Mouse (Mus musculus): ENCODE measurements at regions not wholly inside any gene's neighbourhood (a gene's known extent, or its start where the extent isn't known, plus 50 kb on each side); places are given as distances from the start of the nearest gene placed in this dataset.

DNA sequence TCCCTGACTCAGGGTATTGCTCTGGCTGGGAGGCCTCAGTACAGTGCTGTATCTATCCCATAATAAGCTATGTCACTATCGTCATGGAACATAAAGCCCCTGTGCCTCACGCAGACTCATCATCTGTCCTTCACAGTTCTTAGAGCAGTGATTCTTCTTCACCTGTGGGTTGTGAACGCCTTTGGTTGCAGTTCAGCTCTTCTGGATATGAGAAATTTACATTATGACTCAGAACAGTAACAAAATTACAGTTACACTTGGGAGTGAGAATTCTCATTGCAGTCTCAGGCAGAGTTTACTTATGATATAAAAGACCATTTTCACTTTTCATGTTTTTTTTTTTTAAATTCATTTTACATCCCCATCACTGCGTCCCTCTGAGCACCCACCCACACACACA, 941.4 kb downstream of the Slc4a3 start:
- no peak for DNase-seq (ENCODE audit: low read depth, low spot score)

DNA sequence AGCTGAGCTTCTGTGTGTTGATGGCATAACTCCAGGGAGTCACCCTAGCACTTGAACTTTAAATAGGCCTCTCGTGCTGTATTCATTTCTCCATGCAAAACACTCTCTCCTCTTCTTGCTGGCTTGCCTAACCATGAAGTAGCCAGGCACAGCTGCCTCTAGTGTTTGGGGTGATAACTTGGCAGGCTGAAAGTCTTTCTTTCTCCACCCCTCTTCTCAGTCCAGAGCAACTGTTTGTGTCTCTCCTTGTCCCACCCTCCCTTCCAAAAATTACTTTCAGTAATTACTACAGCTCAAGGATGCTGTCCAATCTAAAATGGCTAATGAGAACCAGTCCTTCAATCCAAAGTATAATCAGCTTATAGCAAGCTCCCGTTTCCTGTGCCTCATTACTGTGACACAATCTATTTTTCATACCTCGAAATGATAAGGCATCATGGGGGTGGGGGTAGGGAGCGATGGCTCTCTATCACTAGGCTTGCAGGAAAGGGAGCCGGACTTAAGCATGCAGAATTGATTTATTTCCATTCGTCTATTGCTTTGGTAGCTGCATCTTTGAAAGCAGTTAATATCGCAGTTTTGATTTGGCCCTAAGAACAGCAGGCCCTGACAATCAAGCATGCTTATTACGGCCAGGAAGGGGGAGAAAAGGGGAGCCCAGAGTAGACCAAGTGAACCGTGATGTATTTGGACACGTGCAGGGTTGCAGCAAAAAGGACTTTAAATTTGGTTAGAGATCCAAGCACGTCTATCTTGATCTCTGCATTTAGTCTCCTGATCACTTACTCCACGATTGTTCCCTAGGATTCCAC, 943.8 kb downstream of the Slc4a3 start:
- DNase-seq (ENCODE audit: low read depth, low spot score), result no peak

DNA sequence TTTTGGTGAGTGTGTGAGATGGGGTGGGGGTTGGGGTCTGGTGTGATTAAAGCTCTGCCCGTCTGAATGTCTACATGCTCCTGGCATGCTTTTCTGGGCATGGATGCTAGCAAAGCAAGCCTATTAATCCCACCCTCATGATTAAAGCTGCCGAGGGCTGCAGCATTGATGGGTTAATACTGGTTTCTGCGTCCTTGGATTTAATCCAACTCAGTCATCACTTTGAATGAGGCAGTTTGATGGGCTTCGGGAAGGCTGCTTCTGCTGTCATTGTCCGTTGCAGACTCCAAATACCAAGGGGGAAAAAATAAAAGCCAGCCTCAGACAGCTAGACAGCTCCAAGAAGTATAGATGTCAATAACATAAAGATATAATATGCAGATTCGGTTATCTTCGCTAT, 944.7 kb downstream of the Slc4a3 start:
- no peak for DNase-seq (ENCODE audit: low read depth, low spot score)

DNA sequence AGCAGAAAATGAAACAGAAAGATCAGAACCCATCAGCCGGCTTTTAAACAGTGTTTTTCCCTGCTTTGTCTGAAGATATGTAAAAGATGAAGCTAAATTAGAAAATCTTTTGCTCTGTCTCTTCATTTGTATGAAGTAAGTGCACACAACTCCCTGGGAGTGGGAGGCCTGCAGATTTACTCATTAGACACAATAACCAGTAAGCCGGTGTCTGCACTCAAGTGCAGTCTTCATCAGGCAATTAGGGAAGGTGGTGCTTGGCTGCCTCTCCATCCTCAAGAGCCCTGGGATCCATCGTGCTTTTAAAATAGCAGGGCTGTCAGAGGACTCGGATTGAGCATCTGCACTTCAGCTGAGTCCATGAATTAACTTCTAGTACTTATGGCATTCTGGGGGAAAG, 945.1 kb downstream of the Slc4a3 start:
- DNase-seq (ENCODE audit: low read depth, low spot score), result no peak

DNA sequence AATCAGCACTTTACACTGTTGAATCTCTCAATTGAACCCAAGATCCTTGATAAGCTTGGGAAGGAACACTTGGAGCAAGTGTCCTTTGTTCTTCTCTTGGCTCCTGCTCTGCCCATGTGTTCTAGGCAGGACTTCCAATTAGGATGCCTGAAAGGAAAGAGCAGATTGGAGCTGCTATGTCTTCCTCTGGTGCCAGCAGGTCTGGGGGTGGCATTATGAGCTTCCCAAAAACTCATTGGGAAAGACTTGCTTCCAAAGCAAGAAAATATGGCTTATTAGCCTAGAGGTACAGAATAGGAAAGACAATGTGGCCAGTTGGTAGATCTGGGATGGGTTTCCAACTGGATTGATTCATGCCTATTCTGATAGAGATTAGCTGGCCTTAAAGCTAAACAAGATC, 959.1 kb downstream of the Slc4a3 start:
- no peak for DNase-seq (ENCODE audit: low read depth, low spot score)

DNA sequence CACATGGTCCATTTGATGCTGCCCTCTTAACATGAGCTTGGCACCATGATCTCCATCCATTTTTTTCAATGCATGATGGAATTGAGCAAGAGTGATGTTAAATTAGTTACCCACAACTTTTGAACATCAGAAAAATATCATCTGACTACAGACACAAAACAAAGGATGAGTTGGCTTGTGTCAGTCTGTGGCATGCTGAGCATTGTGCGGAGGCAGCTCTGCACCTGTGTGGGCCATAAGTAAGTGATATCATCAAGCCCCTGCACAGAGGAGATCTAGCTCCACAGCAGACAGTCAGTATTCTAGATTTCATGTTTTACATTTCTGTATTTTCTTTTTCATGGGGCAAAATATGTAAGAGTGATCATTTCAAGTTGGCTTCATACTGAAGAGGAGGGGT, 962.8 kb downstream of the Slc4a3 start:
- no peak for DNase-seq (ENCODE audit: low read depth, low spot score)

DNA sequence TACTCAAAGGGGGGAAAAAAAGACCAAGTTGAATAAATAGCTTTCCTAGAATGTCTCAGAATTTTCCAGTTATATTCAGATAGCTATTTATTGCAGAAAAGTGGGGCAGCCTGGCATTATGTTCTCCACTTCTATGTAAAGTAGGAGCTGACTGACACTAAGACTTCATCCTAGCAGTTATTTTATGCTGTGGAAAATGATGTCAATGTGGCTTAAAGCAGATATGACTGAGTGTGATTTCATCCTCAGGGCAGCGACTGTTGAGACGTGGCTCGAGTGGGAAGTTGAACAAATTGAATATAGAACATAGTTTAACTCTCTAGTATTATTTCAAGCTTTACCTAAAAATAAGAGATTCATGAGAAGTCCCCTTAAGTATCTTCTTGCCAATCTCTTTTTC, 963.4 kb downstream of the Slc4a3 start:
- no peak for DNase-seq (ENCODE audit: low read depth, low spot score)

DNA sequence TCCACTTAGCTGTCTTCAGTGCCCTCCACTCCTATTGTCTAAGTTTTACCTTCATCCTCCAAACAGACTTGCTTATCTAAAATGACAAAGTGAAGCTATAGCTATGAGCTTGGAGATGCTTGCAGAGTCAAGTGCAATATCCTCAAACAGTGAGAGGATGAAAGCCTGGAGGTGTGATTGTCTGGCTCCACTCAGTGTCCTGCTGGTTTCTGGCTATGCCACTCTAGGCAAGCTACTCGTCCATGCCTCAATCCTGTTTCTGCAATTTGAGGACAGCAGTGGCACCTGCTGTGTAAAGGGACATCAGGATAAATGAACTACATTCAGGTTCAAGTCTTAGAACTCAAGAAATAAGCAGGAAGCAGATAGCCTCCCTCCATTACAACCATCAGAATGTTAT, 966.1 kb downstream of the Slc4a3 start:
- no peak for DNase-seq (ENCODE audit: low read depth, low spot score)

DNA sequence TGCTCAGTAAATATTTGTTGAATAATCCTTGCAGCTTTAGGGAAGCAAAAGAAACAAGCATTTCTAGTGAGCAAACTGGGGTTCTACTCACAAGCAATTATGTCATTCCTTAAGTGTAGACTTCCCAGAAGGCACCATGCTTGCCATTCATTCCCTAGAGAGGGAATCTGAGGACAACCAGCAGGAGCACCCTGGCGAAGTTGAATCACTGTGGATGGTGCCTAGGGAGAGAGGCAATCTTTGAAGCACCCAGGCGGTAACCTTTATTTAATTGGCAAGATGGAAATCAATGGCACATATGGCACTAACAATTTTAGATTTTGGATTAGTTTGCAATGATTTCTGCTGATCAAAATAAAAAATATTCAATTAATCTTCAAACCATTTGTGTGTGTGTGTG, 967.4 kb downstream of the Slc4a3 start:
- DNase-seq (ENCODE audit: low read depth, low spot score), result no peak

DNA sequence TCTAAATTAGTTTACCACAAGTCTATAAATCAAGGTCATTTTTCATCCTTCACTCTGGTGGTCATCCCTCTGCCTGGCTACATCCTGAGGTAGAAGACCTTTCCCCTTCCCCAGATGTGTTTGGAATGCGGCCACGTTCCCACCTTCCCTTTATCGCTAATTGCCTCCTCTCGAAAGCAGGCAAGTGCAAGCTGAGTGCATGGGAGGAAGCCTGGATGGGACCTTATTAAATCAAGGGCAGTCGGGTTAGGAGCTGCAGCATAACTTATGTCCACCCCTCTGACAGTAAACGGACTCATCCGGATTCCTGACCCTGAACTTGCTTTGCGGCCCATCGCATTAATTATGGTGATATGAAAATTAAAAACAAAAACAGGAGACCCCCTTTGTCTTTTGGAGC, 983.5 kb downstream of the Slc4a3 start:
- no peak for DNase-seq (ENCODE audit: low read depth, low spot score)

DNA sequence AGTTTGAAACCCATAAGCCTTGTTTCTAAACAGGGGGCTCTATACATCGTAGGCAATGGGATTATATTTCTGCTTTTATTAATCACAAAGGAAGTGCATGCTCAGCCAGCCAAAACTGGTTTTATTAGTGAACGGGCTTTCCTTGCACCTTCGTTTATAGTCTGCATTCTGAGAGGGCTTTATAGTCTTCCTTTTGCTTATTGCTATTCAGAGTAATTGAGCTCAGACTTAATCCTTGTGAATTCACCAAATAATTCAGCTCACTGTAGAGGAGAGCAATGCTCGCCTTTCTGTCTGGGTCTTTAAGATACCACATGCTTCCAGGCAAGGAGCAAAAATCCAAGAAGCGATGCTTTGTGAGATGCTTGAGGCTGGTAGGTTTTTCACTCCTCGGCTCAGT, 984.3 kb downstream of the Slc4a3 start:
- DNase-seq (ENCODE audit: low read depth, low spot score), result no peak

DNA sequence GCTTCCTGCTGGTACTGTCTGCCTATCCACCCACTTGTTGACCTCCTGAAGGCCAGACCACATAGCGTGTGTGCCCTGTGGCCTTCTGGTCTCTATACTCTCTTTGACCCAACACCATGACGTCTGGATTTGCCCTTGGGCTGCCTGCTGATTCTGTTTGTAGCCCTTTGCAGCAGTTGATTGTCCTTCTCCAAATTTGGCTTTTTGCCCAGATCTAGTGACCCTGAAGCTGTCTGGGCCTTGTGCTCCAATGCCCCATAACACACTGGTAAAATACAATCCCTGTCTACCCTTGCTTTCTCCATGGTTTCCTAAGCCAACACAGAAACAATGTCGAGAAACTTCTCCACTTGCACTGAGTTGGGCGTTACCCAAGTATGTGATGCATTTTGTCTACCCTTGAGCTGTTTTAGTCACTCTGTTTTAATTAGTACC, 979.3 kb downstream of the Epha4 start:
- DNase-seq (ENCODE audit: low read depth, low spot score), result no peak

DNA sequence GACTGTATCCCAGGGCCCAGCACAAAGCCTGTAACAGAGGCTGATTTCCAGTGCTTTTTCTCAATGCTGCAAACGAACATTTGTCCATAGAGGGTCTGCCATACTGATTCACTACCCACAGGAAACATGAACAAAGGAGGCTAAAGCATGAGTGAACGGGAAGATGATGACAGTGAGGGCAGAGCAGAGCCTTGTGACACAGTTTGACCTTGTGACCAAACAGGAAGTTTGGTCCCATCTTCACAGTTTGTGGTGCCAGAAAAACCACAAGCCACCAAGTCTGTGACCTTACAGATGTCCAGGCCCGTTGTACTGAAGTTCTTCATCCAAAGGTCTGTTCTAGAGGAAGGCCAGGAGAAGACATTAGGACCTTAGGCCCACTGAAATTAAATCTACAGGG, 974.4 kb downstream of the Epha4 start:
- no peak for DNase-seq (ENCODE audit: low read depth, low spot score)

DNA sequence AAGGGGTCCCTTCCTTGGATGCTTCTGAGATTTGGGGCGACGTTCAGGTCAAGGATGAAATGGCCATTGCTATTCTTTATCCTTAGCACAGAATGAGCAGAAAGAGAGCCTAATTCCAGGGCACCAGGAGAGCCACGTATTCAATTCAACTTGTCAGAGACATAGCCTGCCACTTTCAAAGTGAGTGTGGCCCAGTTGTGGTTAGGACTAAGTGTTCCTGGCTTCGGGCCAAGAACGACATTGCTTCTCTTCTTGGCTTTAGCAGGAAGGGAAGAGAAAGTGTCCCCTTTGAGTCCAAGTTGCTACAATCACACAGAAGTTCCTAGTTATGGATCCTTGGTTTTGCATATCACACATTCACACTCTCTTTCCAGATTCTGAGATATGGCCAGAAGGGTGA, 964.0 kb downstream of the Epha4 start:
- peak; percentile 53 for DNase-seq (ENCODE audit: low read depth, low spot score)

DNA sequence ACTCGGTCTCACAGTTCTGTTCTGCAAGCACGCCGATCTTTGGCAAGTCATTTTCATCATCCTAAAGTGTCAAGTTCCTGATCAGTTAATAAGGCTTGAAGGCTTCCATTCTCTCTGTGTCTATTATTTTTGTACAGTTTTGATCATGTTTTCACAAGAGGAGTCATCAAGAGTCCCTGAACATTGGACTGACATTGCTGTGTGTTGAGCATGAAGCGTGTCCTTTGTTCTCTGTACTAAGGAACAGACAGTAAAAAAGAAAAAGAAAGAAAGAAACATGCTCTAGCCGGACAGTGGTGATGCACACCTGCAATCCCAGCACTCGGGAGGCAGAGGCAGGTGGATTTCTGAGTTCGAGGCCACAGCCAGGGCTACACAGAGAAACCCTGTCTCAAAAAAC, 955.4 kb downstream of the Epha4 start:
- DNase-seq (ENCODE audit: low read depth, low spot score), result no peak

DNA sequence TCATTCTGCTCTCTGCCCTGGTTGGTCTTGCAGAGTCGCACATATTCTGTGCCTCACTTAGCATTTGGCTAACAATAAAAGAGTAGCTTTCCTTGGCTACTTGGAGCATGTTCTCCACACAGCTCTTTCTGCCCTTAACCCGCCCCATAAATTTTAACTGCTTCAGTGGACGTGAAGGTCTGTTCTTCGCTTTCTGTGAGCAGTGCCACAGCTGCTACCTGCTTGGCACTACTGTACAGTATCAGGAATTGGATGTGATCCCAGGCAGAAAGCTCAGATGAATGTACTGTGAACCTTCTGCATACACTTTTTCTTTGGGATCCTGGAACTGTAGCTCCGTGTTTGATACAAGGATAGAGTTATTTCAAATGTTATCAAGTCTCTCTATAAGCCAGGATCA, 939.4 kb downstream of the Epha4 start:
- no peak for DNase-seq (ENCODE audit: low read depth, low spot score)

DNA sequence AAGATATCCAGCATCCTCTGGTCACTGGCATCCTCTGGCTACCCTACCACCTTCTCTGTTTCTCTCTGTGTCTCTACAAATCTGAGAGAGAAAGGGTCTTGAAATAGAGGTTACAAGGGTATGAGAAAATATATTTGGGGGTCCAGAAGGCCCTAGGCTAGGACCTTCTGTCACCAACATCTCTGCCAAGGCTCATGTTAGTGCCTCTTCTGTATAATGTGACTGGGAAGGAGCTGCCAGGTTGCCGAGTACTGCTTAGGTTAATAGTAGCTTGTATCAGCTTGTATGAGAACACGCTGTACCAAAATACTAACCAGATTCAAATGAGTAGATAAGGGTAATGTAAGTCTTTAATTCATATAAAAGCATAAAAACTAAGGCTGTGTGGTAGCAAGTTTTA, 929.0 kb downstream of the Epha4 start:
- no peak for DNase-seq (ENCODE audit: low read depth, low spot score)

DNA sequence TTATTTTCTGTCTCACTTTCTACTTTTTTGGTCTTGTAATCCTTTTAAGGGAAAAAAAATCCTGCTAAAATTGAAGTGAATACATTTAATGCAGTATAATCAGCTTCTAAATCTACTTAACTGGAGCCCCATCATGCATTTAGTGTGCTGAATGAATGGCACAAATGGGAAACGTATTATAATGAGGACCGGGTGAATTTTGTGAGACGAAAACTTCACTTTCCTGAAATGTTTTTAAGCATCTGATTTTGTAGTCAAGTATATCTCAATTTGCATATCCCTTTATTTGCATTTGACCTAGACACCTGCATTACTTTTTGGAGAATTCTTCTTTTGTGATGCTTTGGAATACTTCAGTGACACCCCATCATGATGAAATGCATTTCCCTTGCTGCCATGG, 889.1 kb downstream of the Epha4 start:
- DNase-seq (ENCODE audit: low read depth, low spot score), result no peak

DNA sequence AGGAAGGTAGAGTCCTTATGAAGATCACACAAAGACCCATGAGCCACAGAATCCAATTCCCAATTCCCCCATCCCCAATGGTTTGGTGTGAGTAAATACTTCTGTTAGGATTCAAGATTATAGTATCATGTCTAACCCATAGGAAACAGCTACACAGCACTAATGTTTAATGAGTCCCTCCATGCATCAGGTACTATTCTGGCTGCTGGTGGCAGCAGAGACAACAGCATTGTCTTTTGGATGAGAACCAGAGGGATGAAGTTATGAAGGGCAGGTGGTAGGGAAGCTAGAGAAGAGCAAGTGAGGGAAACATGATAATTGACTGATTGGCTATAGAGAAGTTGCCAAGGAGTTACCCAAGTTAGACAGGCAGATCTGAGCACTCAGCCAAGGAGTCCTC, 885.0 kb downstream of the Epha4 start:
- no peak for DNase-seq (ENCODE audit: low read depth, low spot score)

DNA sequence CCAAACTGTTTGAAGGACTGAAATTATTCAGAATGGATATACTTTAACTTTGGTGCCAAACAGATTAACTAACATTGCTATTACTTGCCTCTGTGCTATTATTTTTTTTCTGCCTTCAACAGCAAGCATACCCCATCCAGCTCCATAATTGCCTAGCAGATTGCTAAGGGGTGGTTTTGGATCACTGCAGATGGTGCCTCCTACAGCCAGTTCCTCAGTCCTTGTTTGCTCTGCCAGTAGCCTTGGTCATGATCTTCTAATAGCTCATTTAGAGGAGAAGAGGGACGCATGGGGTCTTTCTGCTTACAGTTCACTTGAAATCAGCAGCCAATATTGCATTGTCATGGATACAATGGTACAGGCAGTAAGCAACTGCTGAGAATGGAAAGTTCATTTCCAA, 880.8 kb downstream of the Epha4 start:
- DNase-seq (ENCODE audit: low read depth, low spot score), result no peak

DNA sequence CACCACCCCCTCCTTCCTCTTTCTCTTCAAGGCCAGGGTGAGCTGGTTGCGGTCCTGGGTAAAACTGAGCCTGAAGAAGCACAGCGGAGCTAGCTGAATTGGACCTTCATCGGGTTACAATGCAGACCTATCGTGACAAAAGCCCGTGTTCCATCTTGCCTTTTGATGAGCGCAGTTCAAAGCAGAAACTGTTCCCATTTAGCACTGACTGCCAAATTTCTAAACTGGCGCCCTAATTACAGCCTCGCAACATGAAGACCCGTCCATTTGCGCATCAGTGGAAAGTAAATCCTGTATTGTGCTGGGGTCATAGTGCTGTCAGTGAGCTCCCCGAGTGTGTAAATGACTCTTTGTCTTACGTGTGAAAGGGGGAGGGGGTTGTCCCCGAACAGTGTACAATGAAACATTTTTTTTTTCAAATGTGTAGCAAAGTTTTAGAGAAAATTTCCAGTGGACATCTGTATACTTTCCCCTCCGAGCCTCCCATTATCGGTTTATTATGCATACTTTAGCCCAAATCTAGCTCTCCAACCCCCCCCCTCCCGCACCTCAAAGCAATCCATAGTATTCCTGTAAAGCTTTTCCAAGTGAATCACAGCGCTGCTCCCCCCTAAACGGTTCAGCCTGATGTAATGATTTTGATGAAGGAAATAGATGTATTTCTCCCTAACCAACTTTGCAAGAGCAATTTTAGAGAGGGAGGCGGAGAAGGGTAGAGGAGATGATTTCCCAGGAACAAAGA, 877.4 kb downstream of the Epha4 start:
- DNase-seq (ENCODE audit: low read depth, low spot score), result no peak

DNA sequence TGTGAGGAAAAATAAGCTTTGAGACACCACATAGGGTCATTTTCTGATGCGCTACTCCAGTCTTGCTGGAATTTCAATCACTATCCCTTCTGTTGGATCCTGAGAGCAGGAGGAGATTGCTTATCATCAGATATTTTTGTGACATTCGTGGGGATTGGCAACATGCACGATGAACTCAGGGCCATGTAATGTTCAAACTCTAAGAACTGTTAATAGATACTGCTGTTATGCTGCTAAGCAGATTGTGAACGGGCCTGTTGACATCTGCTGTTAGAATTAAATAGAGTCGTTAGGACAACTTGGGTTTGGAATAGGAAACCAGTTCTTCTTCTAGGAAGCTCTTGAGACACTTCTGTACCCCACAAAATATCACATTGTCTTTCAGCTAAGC, 876.9 kb downstream of the Epha4 start:
- DNase-seq (ENCODE audit: low read depth, low spot score), result no peak

DNA sequence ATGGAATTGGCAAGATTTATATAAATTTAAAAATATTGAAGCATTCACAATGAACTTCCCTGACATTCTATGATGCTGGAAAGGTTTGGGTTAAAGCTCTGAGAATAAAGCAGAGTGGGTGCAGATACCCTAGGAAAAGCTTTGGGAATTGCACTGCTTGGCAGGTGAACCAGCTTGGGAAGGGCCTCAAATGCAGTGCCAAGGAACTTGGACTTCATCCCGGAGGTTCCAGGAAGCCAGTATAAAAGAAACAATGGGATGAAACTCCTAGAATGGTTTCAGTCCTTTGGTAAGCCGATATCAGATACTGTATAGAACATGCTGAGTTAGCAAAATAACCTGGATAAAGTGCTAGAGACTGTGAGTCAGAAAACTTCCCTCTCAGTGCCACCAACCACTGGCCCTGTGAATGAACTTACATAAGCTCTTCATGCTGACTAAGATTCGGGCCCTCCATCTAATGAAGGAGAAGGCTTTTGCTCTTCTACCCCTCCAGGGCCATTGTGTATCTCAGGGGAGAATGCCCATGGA, 873.6 kb downstream of the Epha4 start:
- no peak for DNase-seq (ENCODE audit: low read depth, low spot score)
